Mouse (Mus musculus) cerebellum, adult 2 months (tissue): Measurements from ENCODE around the gene Gpatch8.

Experiments
- CTCF ChIP-seq: fragments of 200-500 bp; IDR thresholded peaks from 2 replicates; pipeline ENCODE4 v1.5.1; 2011; ENCODE audit warnings: low read depth, mild to moderate bottlenecking, control low read depth, low read length, moderate library complexity, borderline replicate concordance; ENCODE audit not compliant: insufficient read depth
- POLR2A ChIP-seq: fragments of 200-500 bp; IDR thresholded peaks from 2 replicates; pipeline ENCODE4 v1.6.1; 2011; ENCODE audit warnings: low read length, control low read depth, borderline replicate concordance; ENCODE audit not compliant: insufficient read depth

DNA sequence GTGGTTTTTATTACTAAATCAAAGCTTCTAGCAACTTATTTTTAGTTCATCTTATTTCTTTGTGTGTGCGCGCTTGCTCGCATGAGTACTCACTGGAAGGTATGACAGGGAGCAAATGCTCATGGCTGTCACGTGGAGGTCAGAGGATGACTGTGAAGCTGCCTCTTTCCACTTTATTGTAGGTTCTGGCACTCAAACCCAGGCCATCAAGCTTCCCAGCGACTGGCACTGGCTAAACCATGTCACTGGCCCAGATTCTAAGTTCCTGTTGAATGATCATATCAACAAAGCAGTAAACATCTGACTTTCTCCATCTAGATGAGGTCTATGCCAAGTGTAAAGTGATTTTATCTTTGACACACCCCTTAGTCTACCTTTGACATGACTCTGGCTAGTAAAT, 14.7 kb downstream of the Gpatch8 start:
- no peak for TF ChIP-seq CTCF
- no peak for TF ChIP-seq POLR2A
